Mouse (Mus musculus) cerebellum, adult 8-10 months (tissue): ENCODE measurements around the gene B3gnt7.
"Not testable (repeated sequence)": the region's sequence is repeated elsewhere in the genome, so short reads cannot be mapped to it uniquely, and the experiment has no call there.

ENCODE experiments used
- DNase-seq: peaks from one replicate; pipeline ENCODE4 v3.0.0; 2022

The B3gnt7 gene

GRCm38 (mm10) chr1:86303063-86303872 is 636 bp downstream of the B3gnt7 start:
- DNase-seq: peak; percentile 7

- DNase-seq: no peak
These were observed 1.2 kb downstream of the B3gnt7 start for GRCm38 (mm10) chr1:86303873-86304250.

- no peak for DNase-seq
These were observed 4.1 kb downstream of the B3gnt7 start for GRCm38 (mm10) chr1:86306686-86307085.

- no peak for DNase-seq
These were observed 4.6 kb downstream of the B3gnt7 start for GRCm38 (mm10) chr1:86307177-86307762.

GRCm38 (mm10) chr1:86307871-86308641 is 5.4 kb downstream of the B3gnt7 start:
- DNase-seq: no peak

- no peak for DNase-seq
These were observed 6.7 kb downstream of the B3gnt7 start for GRCm38 (mm10) chr1:86309270-86309833.

GRCm38 (mm10) chr1:86310536-86311310 is 8.1 kb downstream of the B3gnt7 start:
- DNase-seq: no peak

GRCm38 (mm10) chr1:86311467-86312005 is 8.9 kb downstream of the B3gnt7 start:
- DNase-seq: no peak

- DNase-seq: no peak
These were observed 9.6 kb downstream of the B3gnt7 start for GRCm38 (mm10) chr1:86312269-86312668.

GRCm38 (mm10) chr1:86313096-86313771 is 10.6 kb downstream of the B3gnt7 start:
- DNase-seq: no peak

GRCm38 (mm10) chr1:86313772-86314125 is 11.1 kb downstream of the B3gnt7 start:
- no peak for DNase-seq

- DNase-seq: no peak
These were observed 18.3 kb downstream of the B3gnt7 start for GRCm38 (mm10) chr1:86320822-86321413.

- DNase-seq: no peak
These were observed 33.7 kb downstream of the B3gnt7 start for GRCm38 (mm10) chr1:86336330-86336729.

GRCm38 (mm10) chr1:86339156-86339812 is 36.7 kb downstream of the B3gnt7 start:
- peak; percentile 88 for DNase-seq

GRCm38 (mm10) chr1:86341096-86341495 is 38.5 kb downstream of the B3gnt7 start:
- not testable (repeated sequence) for DNase-seq

GRCm38 (mm10) chr1:86342371-86342770 is 39.7 kb downstream of the B3gnt7 start:
- no peak for DNase-seq

GRCm38 (mm10) chr1:86343087-86343645 is 40.5 kb downstream of the B3gnt7 start:
- no peak for DNase-seq

- no peak for DNase-seq
These were observed 41.6 kb downstream of the B3gnt7 start for GRCm38 (mm10) chr1:86343969-86344861.

- DNase-seq: no peak
These were observed 42.4 kb downstream of the B3gnt7 start for GRCm38 (mm10) chr1:86345069-86345468.
